Mouse (Mus musculus): ENCODE measurements around the gene Anks1b. TPM values are rescaled to one million over a fixed set of nuclear protein-coding genes. Genes with fewer than 3 reads are reported as not detected.

Gene Anks1b
- polyA plus RNA-seq, 1 experiment from 2014 or later, result 2.8 TPM

DNA sequence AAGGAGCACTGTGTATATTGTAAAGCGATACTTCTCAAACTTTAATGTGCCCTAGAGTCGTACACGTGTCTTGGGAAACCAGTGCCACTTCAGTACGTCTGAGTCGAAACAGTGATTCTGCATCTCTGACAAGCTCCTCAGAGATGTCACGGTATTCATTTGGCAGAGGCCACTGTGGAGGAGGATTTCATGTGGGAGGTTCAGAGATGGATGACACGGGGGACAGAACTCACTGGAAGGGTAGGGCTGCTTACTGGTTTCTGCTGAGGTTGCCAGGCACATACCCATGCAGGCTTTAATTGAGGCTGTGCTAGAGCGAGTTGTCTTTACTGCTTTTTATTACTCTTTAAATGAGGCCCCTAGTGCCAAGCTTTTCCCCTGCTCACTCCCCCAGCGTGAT is 558.7 kb downstream of the Anks1b start:
- Histone ChIP-seq H3K9me3 (no peaks in the 10 kb centered on the region), H3K27me3 (no peaks in the 10 kb centered on the region), H3K4me3 (no peak overlapping the region), H3K27ac (no peak overlapping the region), H3K4me2 (replicated peaks) (peak overlapping the region; percentile 34; the same call in 1 of the 2 replicates), H3K36me3 (no peaks in the 10 kb centered on the region), H3K9ac (no peak overlapping the region), H3K4me1 (peaks cover 4% of the 10 kb centered on the region; the same call in 1 of the 2 replicates)
- WGBS, result 39% methylated on average over 9 of the region's 9 CpGs
- no peak for ATAC-seq (ENCODE audit: insufficient number of reproducible peaks, insufficient read depth, low FRiP score, low TSS enrichment)

DNA sequence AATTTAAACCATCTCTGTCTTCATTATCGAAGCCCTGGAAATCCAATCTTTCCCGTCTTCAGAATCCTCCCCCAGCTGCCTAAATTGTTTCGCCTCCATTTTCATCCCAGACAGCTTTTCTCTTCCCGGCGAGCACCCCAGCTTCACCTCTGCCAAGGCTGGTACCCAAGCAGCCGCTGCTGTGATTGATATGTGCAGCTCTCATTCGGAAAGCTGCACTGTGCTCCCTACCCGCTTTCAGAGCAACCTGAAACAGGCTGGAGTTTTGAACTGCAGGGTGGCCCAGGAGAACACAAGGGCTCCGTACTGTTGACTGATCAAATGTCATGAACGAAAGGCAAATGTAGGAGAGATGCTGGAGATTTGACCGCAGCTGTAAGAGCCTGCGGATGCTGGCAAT is 559.2 kb downstream of the Anks1b start:
- peaks cover 4% of the 10 kb centered on the region; the same call in 1 of the 2 replicates for H3K4me1 ChIP-seq
- H3K27ac ChIP-seq, result no peak overlapping the region
- WGBS, result 39% methylated on average over 12 of the region's 12 CpGs
- H3K27me3 ChIP-seq, result no peaks in the 10 kb centered on the region
- H3K9ac ChIP-seq, result no peak overlapping the region
- no peak overlapping the region for H3K4me3 ChIP-seq
- ATAC-seq (ENCODE audit: insufficient number of reproducible peaks, insufficient read depth, low FRiP score, low TSS enrichment), result no peak
- H3K36me3 ChIP-seq, result no peaks in the 10 kb centered on the region
- H3K9me3 ChIP-seq, result no peaks in the 10 kb centered on the region
- H3K4me2 ChIP-seq (replicated peaks), result peak overlapping the region; percentile 34

DNA sequence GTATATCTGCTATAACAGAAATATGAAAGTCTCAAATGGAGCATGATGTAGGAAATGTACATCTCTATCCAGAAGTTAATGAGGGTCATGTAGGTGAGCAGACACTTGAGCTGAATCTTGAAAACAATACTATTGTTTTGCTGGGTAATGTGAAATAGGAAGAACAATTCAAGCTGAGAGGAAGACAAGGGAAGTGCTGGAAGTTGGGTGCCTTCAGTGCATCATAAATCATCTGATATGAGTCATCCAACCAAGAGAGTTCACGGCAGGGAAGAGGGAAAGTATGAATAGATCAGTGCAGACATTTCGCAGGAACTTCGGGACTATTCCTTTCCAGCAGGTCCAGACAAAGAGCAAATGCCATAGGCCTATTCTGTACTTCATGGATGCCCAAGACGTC is 567.7 kb downstream of the Anks1b start:
- Histone ChIP-seq H3K4me2 (replicated peaks) (no peak overlapping the region), H3K27me3 (no peaks in the 10 kb centered on the region), H3K9me3 (no peaks in the 10 kb centered on the region), H3K36me3 (no peaks in the 10 kb centered on the region), H3K4me1 (no peaks in the 10 kb centered on the region), H3K9ac (no peak overlapping the region), H3K27ac (no peak overlapping the region), H3K4me3 (no peak overlapping the region)
- 85% methylated on average over 4 of the region's 4 CpGs for WGBS
- no peak for ATAC-seq (ENCODE audit: insufficient number of reproducible peaks, insufficient read depth, low FRiP score, low TSS enrichment)

DNA sequence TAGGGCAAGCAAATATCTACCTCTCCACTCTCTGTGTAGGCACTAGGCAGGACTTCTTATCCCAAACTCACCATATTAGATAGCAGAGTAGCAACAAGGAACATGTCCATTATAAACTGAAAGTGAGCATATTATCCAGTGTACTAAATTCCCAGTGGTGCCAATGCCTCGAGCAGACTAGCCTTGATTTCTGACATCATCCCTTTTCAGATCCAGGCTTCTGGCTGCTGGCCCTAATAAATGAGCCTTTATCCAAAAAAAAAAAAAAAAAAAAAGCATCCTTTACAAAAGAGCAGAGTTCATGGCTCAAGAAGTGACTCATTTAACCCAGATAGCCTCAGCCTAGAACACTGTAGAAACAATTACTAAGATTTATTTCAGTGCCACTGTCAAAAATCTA is 568.3 kb downstream of the Anks1b start:
- ATAC-seq (ENCODE audit: insufficient number of reproducible peaks, insufficient read depth, low FRiP score, low TSS enrichment), result no peak

DNA sequence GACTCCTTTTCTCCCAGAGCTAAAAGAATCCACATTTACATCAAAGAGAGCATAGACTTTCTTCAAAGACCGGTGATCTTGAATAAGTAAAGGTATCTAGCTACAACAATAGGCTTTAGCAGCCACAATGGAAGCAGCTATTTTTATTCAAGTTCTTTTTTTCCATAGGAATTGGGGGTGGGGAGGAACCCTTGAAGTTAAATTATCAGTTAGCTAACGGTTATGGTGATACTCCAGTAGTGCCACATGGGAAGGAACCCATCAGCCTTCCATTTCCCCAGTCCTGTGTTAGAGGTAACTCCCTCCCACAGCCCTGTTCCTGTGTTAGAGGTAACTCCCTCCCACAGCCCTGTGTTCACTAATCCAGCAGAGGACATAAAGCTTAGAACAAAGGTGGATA is 591.6 kb downstream of the Anks1b start:
- no peak overlapping the region for H3K4me2 ChIP-seq (replicated peaks)
- H3K4me1 ChIP-seq, result no peaks in the 10 kb centered on the region
- no peak for ATAC-seq (ENCODE audit: insufficient number of reproducible peaks, insufficient read depth, low FRiP score, low TSS enrichment)
- no peak overlapping the region for H3K27ac ChIP-seq
- no peaks in the 10 kb centered on the region for H3K27me3 ChIP-seq
- H3K9me3 ChIP-seq, result no peaks in the 10 kb centered on the region
- H3K9ac ChIP-seq, result no peak overlapping the region
- H3K36me3 ChIP-seq, result no peaks in the 10 kb centered on the region
- H3K4me3 ChIP-seq, result no peak overlapping the region
- 79% methylated on average over 2 of the region's 2 CpGs for WGBS

More for the DNA sequence above, 568.3 kb downstream of the Anks1b start:
- H3K27me3 ChIP-seq, result no peaks in the 10 kb centered on the region
- no peaks in the 10 kb centered on the region for H3K4me1 ChIP-seq
- H3K9me3 ChIP-seq, result no peaks in the 10 kb centered on the region
- no peak overlapping the region for H3K4me3 ChIP-seq
- H3K36me3 ChIP-seq, result no peaks in the 10 kb centered on the region
- no peak overlapping the region for H3K9ac ChIP-seq
- no peak overlapping the region for H3K27ac ChIP-seq
- no peak overlapping the region for H3K4me2 ChIP-seq (replicated peaks)
- WGBS, result 41% methylated on average over 1 of the region's 1 CpGs

DNA sequence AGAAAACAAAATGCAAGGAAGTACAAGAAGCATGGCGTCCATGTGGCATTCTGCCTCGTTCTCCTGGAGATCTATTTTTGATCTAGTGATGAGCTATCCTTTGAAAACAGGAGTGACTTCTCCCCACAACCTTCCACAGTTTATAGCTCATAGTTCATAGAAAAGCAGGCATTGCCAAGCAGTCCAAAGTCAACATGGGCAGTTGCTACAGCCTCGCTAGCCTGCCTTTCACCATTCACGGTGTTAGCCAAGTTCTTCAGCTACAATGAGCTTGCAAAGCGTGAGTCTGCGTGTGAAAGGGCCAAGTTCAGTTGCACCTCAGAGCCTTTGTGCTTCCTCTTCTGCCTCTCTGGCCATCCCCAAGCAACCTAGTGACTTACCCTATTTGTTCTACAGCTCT is 592.1 kb downstream of the Anks1b start:
- 90% methylated on average over 6 of the region's 6 CpGs for WGBS
- ATAC-seq (ENCODE audit: insufficient number of reproducible peaks, insufficient read depth, low FRiP score, low TSS enrichment), result no peak
- H3K27ac ChIP-seq, result no peak overlapping the region
- H3K9ac ChIP-seq, result no peak overlapping the region
- no peaks in the 10 kb centered on the region for H3K4me1 ChIP-seq
- no peaks in the 10 kb centered on the region for H3K9me3 ChIP-seq
- H3K36me3 ChIP-seq, result no peaks in the 10 kb centered on the region
- no peak overlapping the region for H3K4me3 ChIP-seq
- H3K27me3 ChIP-seq, result no peaks in the 10 kb centered on the region
- H3K4me2 ChIP-seq (replicated peaks), result no peak overlapping the region

DNA sequence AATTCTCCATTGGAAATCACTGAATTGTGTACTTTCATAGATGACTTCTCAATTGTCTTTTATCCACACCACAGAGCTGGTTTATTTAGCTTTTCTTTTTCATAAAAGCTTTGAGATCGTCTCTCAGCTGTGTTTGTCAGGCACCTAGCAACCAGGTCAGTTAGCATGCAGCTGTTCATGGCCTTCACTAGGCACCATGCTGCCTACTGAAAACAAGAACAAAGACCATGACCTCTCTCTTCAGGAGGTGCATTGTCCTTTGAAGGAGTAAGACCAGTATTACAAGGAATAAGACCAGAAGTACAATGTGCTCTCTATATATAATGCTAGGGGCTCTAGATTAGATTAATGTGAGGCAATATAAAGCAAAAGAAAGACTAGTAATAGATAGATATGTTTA is 594.2 kb downstream of the Anks1b start:
- WGBS, result 57% methylated on average over 1 of the region's 1 CpGs
- no peak for ATAC-seq (ENCODE audit: insufficient number of reproducible peaks, insufficient read depth, low FRiP score, low TSS enrichment)

DNA sequence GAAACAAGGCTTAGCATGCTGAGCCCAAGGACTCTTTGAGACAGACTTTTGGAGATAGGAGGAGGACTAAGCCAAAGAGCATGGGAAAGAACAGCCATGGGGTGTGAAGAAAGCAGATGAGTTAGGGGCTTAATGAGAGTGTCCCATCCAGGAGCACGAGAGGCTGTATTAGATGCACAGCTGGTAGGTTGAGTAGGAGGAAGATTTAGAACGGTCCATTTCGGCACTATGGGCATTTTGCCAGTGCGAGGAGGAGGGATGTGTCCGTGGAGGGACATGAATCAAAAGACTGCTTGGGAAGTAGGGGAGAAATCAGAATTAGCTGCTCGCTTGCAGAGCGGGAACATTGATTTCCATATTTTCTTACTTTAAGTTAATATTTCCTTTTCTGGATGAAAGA is 620.1 kb downstream of the Anks1b start:
- Histone ChIP-seq H3K4me1 (no peaks in the 10 kb centered on the region), H3K36me3 (no peaks in the 10 kb centered on the region), H3K4me2 (replicated peaks) (no peak overlapping the region), H3K4me3 (no peak overlapping the region), H3K27me3 (no peaks in the 10 kb centered on the region), H3K9ac (no peak overlapping the region), H3K9me3 (no peaks in the 10 kb centered on the region), H3K27ac (no peak overlapping the region)
- 85% methylated on average over 7 of the region's 7 CpGs for WGBS
- ATAC-seq (ENCODE audit: insufficient number of reproducible peaks, insufficient read depth, low FRiP score, low TSS enrichment), result no peak

More for the DNA sequence above, 594.2 kb downstream of the Anks1b start:
- H3K9me3 ChIP-seq, result no peaks in the 10 kb centered on the region
- no peaks in the 10 kb centered on the region for H3K27me3 ChIP-seq
- H3K9ac ChIP-seq, result no peak overlapping the region
- no peak overlapping the region for H3K27ac ChIP-seq
- H3K36me3 ChIP-seq, result no peaks in the 10 kb centered on the region
- no peak overlapping the region for H3K4me3 ChIP-seq
- H3K4me1 ChIP-seq, result no peaks in the 10 kb centered on the region
- no peak overlapping the region for H3K4me2 ChIP-seq (replicated peaks)

DNA sequence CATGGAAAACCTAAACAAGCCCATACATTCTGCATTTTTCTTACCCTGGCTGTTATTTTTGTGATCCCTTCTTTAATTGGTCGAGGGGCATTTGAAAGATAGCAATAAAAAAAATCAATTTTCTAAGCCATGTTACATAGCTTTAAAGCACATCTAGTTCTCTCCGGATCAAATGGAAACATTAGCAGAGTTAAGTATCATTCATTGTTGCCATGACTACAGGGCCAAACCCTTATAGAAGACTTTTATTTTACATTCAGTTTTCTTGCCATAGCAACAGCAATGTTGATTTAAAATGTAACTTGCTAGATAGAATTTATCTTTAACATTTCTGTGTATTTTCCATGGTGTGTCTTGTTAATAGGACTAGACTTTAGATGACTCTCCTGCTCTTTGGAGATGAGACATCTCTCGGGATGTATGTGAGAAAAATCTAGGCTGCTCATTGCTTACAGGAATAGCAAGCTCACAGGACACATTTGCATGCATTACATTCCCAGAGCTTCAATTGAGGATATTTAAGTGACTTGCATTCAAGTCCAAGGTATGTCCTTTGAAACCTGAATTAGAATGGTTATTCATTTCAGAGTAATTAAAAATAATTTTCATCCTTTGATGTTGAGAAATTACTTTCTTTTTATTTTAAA is 620.8 kb downstream of the Anks1b start:
- no peak overlapping the region for H3K4me2 ChIP-seq (replicated peaks)
- 80% methylated on average over 3 of the region's 3 CpGs for WGBS
- H3K4me1 ChIP-seq, result no peaks in the 10 kb centered on the region
- no peak overlapping the region for H3K4me3 ChIP-seq
- no peak for ATAC-seq (ENCODE audit: insufficient number of reproducible peaks, insufficient read depth, low FRiP score, low TSS enrichment)
- H3K27me3 ChIP-seq, result no peaks in the 10 kb centered on the region
- no peaks in the 10 kb centered on the region for H3K36me3 ChIP-seq
- no peaks in the 10 kb centered on the region for H3K9me3 ChIP-seq
- H3K27ac ChIP-seq, result no peak overlapping the region
- H3K9ac ChIP-seq, result no peak overlapping the region

DNA sequence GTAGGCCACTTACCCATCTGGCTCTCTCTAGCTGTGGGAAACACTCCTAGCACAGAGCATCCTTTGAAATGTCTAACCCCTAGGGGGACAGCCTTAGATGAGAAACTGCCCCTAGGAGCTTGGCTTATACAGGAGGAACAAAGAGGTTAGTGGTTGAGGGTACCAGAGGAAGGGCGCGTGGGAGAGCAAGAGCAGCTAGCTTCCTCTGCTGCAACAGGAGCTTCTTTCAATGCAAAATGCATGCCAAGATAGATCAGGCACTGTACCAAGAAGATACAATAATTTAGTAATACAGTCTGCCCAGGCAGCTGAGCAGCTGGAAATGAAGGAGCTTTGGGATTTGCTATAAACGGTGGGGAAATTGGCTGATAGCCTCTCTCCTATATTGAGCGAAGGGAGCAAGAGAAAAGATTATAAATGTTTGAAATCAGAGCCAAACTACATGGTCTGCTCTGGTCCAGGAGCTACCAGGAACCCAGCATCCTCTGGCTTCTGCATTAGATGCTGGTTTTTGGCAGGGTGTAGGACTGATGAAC is 621.7 kb downstream of the Anks1b start:
- no peaks in the 10 kb centered on the region for H3K4me1 ChIP-seq
- no peak overlapping the region for H3K9ac ChIP-seq
- H3K36me3 ChIP-seq, result no peaks in the 10 kb centered on the region
- H3K27me3 ChIP-seq, result no peaks in the 10 kb centered on the region
- no peak overlapping the region for H3K4me2 ChIP-seq (replicated peaks)
- peak; percentile 41; the same call in 1 of the 2 replicates for ATAC-seq (ENCODE audit: insufficient number of reproducible peaks, insufficient read depth, low FRiP score, low TSS enrichment)
- no peaks in the 10 kb centered on the region for H3K9me3 ChIP-seq
- H3K4me3 ChIP-seq, result no peak overlapping the region
- H3K27ac ChIP-seq, result no peak overlapping the region
- WGBS, result 56% methylated on average over 4 of the region's 4 CpGs

DNA sequence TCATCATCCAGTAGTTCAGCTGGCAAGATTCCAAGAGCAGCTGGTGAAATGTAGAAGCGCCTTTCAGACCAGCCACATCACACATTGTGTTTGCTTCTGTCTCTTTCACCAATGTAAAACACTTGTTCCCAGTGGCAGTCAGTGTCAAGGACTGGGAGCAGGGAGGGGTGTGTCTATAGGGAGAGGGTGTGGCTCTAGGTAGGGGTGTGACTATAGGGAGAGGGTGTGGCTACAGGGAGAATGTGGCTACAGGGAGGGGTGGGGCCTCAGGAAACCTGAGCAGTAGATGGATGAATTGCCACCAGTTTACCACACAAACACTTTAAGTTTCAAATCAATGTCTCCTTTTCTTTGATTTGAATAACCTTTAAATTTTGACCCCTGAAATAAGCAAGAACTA is 634.3 kb downstream of the Anks1b start:
- Histone ChIP-seq H3K4me1 (no peaks in the 10 kb centered on the region), H3K4me3 (no peak overlapping the region), H3K9me3 (no peaks in the 10 kb centered on the region), H3K9ac (no peak overlapping the region), H3K4me2 (replicated peaks) (no peak overlapping the region), H3K36me3 (no peaks in the 10 kb centered on the region), H3K27me3 (no peaks in the 10 kb centered on the region), H3K27ac (no peak overlapping the region)
- ATAC-seq (ENCODE audit: insufficient number of reproducible peaks, insufficient read depth, low FRiP score, low TSS enrichment), result no peak
- WGBS, result 49% methylated on average over 1 of the region's 1 CpGs

DNA sequence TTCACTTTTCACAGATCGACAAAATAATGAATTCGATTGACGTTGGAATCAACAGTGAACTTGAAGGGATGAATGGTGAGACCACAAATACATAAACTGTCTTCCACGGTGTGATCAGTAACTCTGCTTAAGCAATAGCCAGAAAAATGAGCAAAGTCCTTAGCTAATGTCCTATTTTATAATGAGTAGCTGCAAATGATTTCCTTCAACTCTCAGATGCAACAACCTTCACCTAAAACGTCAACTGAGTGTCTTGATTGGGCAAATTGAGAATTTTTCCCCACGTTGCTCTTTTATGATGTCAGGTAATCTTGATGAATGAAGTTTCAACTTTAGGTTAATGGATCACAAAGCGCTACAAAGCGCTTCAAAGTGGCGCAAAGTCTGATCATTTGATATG is 639.5 kb downstream of the Anks1b start:
- no peak overlapping the region for H3K27ac ChIP-seq
- no peaks in the 10 kb centered on the region for H3K9me3 ChIP-seq
- no peak overlapping the region for H3K4me3 ChIP-seq
- H3K4me1 ChIP-seq, result no peaks in the 10 kb centered on the region
- H3K4me2 ChIP-seq (replicated peaks), result no peak overlapping the region
- WGBS, result 87% methylated on average over 9 of the region's 9 CpGs
- no peaks in the 10 kb centered on the region for H3K36me3 ChIP-seq
- H3K9ac ChIP-seq, result no peak overlapping the region
- no peak for ATAC-seq (ENCODE audit: insufficient number of reproducible peaks, insufficient read depth, low FRiP score, low TSS enrichment)
- H3K27me3 ChIP-seq, result no peaks in the 10 kb centered on the region

All from embryonic facial prominence, embryonic 12.5 days (tissue).